Mouse (Mus musculus): ENCODE results near the gene Efcab9.
A peak's percentile ranks its signal among the peaks of the same experiment; 100 is the strongest.

Gene Efcab9

DNA sequence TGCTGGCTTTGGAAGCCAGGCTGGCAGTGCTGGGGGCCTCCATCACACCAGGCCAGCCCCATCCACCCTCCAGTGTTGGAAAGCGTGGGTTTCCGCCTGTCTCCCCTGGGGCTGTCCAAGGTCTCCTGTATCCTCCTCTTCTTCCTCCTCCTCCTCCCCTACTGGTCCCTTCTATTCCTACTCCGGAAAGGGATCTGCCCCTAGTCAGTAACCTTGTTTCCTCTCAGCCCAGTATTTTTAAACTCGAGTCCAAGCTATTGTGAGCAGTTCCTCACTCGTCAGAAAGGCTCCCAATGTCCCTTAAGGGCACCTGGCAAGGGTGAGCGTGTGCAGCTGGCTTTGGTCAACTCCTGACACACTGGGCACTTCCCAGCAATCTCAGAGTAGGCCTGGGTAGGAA lies 6.6 kb upstream of the Efcab9 start:
- H3K27me3 ChIP-seq (ENCODE audit: insufficient read depth, low read length), result peaks cover 8% of the 10 kb centered on the region
- peaks cover 84% of the 10 kb centered on the region for H3K4me1 ChIP-seq (replicated peaks; ENCODE audit: low read depth, low read length)
- no peaks in the 10 kb centered on the region for H3K9me3 ChIP-seq (ENCODE audit: low read length)
- H3K36me3 ChIP-seq (ENCODE audit: insufficient read depth, low read length), result peaks cover 11% of the 10 kb centered on the region; the same call in 1 of the 2 replicates
- TF ChIP-seq NANOG (IDR thresholded peaks at IDR 0.05; ENCODE audit: borderline replicate concordance, low read length) (no peak), CTCF (conservative IDR thresholded peaks at IDR 0.05; ENCODE audit: low read length) (no peak), POU5F1 (IDR thresholded peaks at IDR 0.05; ENCODE audit: borderline replicate concordance, low read length) (no peak)
- H3K4me3 ChIP-seq (replicated peaks; ENCODE audit: low read length), result 0 out of 2 replicates have a peak overlapping the region, but pooled peaks have one; percentile 17

DNA sequence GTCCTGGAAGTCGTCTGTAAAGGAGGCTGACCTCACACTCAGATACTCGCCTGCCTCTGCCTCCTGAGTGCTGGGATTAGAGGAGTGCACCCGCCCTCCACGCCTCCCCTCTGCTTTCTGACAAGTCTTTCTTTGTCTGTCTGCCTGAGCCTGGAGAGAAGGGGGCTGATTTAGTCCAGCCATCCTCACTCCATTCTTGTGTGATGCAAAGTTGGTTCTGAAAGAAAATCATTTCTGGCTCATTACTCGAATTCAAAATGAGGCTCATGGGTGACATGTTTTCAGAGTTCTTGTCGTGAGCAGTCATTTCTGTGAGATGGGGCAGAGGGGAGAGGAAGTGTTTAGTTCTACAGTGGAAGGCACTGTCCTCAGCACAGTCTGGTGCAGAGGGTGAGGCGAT lies 5.1 kb upstream of the Efcab9 start:
- TF ChIP-seq CTCF (conservative IDR thresholded peaks at IDR 0.05; ENCODE audit: low read length) (no peak), NANOG (IDR thresholded peaks at IDR 0.05; ENCODE audit: borderline replicate concordance, low read length) (peak; percentile 85; the same call in 1 of the 2 replicates)
- peaks cover 77% of the 10 kb centered on the region for H3K4me1 ChIP-seq (replicated peaks; ENCODE audit: low read depth, low read length)
- H3K27me3 ChIP-seq (ENCODE audit: insufficient read depth, low read length), result peaks cover 17% of the 10 kb centered on the region
- peaks cover 11% of the 10 kb centered on the region; the same call in 1 of the 2 replicates for H3K36me3 ChIP-seq (ENCODE audit: insufficient read depth, low read length)
- 0 out of 2 replicates have a peak overlapping the region, but pooled peaks have one; percentile 13 for H3K4me3 ChIP-seq (replicated peaks; ENCODE audit: low read length)
- no peaks in the 10 kb centered on the region for H3K9me3 ChIP-seq (ENCODE audit: low read length)

DNA sequence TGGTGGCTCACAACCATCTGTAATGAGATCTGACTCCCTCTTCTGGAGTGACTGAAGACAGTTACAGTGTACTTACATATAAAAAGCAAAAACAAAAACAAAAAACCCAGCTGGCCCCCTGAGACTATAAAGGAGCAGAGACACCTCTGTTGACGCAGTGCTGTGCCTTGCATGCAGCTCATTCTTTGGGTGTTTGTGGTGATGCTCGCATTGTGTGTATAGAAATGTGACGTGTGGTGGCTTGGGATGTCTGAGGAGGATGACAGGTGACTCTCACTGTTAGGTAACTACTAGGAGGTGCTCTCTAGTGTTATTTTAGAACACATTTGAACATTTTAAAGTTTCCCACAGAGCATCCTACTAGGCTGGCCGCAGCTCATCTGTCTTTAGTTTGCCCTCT lies 3.8 kb upstream of the Efcab9 start:
- no peaks in the 10 kb centered on the region for H3K9me3 ChIP-seq (ENCODE audit: low read length)
- H3K36me3 ChIP-seq (ENCODE audit: insufficient read depth, low read length), result peaks cover 7% of the 10 kb centered on the region; the same call in 1 of the 2 replicates
- peaks cover 76% of the 10 kb centered on the region for H3K4me1 ChIP-seq (replicated peaks; ENCODE audit: low read depth, low read length)
- H3K27me3 ChIP-seq (ENCODE audit: insufficient read depth, low read length), result peaks cover 30% of the 10 kb centered on the region
- no peak for TF ChIP-seq POU5F1 (IDR thresholded peaks at IDR 0.05; ENCODE audit: borderline replicate concordance, low read length)
- TF ChIP-seq NANOG (IDR thresholded peaks at IDR 0.05; ENCODE audit: borderline replicate concordance, low read length), result no peak
- TF ChIP-seq CTCF (conservative IDR thresholded peaks at IDR 0.05; ENCODE audit: low read length), result no peak
- no peak overlapping the region for H3K4me3 ChIP-seq (replicated peaks; ENCODE audit: low read length)

DNA sequence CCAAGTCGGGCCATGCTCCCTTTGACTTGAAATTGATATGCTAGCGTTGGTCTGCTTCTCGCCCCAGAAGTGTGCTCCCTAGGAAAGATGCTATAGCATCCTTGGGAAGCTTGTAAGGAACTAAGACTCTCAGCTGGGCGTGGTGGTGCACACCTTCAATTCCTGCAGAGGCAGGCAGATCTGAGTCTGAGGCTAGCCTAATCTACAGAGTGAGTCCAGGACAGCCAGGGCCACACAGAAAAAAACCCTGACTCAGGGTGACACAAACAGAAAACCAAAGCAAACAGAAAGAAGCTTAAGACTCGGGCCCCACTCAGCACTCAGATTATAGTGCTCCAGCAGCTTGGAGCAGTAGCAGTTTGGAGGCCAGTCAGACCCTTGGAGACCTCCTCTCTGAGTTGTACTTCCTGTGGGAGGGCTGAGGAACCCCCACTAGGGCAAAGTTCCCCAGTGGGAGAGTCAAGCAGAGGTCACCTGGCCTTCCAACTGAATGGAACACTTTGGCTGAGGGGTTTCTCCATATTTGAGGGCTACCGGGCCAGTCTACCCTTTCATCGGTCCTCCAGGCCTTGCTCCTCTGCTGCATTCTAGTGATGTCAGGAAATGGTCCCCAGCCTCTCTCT lies 2.7 kb upstream of the Efcab9 start:
- no peak for TF ChIP-seq POU5F1 (IDR thresholded peaks at IDR 0.05; ENCODE audit: borderline replicate concordance, low read length)
- Histone ChIP-seq H3K27me3 (ENCODE audit: insufficient read depth, low read length) (peaks cover 32% of the 10 kb centered on the region), H3K4me1 (replicated peaks; ENCODE audit: low read depth, low read length) (peaks cover 73% of the 10 kb centered on the region)

DNA sequence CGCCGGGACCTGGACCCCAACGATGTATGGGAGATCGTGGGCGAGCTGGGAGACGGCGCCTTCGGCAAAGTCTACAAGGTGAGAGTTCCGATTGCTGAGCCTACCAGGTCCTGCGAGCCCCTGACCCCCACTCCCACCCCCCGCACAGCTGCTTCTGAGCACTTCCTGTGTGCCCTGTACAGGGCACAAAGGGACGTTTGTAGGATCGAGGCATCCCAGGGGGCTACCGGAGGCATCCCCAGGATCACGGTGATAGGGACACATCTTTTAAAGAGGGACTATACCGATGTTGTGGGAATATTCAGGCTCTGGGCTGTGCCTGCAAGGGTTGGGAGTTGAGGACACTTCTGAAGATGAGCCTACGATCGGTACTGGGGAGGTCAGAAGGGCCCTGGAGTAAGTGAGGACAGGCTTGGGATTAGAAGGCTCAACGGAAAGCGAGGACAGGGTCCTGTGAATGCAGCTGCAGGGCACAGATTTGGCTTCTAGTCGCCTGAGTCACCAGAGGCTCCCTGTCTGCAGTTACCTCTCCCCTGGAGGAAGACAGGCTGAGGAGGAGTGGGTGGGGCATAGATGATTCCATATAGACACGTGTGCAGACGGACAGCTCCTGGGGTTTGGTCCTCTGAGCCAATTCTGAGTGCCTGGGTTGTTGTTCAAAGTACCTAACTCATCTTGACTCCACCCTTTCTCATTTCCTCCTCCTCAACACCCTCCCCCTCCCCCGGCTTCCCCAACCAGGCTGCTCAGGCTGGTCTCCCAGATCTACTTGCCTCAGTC lies 1.8 kb upstream of the Efcab9 start:
- peaks cover 65% of the 10 kb centered on the region for H3K4me1 ChIP-seq (replicated peaks; ENCODE audit: low read depth, low read length)
- peaks cover 32% of the 10 kb centered on the region for H3K27me3 ChIP-seq (ENCODE audit: insufficient read depth, low read length)
- TF ChIP-seq CTCF (conservative IDR thresholded peaks at IDR 0.05; ENCODE audit: low read length) (no peak), POU5F1 (IDR thresholded peaks at IDR 0.05; ENCODE audit: borderline replicate concordance, low read length) (no peak), NANOG (IDR thresholded peaks at IDR 0.05; ENCODE audit: borderline replicate concordance, low read length) (no peak)
- peak overlapping the region; percentile 87 for H3K4me3 ChIP-seq (replicated peaks; ENCODE audit: low read length)
- H3K9me3 ChIP-seq (ENCODE audit: low read length), result no peaks in the 10 kb centered on the region
- H3K36me3 ChIP-seq (ENCODE audit: insufficient read depth, low read length), result no peaks in the 10 kb centered on the region

More for the DNA sequence above, 2.7 kb upstream of the Efcab9 start:
- peak overlapping the region; percentile 87 for H3K4me3 ChIP-seq (replicated peaks; ENCODE audit: low read length)
- no peaks in the 10 kb centered on the region for H3K9me3 ChIP-seq (ENCODE audit: low read length)
- H3K36me3 ChIP-seq (ENCODE audit: insufficient read depth, low read length), result no peaks in the 10 kb centered on the region

DNA sequence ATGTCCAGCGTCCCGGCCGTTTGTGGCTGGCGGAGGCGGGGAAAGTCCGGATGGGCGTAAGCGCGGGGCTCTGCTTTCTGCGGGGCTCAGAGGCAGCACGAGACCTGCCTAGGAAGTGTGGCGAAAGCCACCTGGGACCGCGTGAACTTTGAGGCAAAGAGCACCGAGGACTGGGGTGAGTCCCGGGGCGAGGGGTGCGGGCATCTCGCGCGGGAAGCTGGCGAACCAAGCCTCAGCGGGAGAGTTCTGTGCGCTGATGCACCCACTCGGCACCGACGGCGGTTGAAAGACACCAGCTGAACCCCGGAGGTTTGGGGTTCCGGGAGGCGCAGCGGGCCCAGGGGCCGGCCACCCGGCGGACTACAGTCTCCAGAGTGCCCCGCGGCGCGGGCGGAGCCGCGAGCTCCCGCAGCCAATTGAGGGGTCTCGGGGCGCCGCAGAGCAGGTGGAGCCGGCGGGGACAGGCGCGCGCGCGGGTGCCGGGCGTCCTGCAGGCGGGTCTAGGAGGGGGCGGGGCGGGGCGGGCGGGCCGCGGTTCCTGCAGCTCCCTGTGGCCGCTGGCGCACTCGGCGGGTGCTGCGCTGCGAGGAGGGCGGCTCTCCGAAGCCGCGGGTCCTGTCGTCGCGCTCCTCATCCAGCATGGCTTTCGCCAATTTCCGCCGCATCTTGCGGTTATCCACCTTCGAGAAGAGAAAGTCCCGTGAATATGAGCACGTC lies 1.0 kb upstream of the Efcab9 start, which contains the start of gene Stk10:
Gene Stk10, plus strand, starts transcription at position 541 of the 717 bp plus-strand sequence.
- Histone ChIP-seq H3K9me3 (ENCODE audit: low read length) (no peaks in the 10 kb centered on the region), H3K4me1 (replicated peaks; ENCODE audit: low read depth, low read length) (peaks cover 58% of the 10 kb centered on the region), H3K36me3 (ENCODE audit: insufficient read depth, low read length) (no peaks in the 10 kb centered on the region), H3K27me3 (ENCODE audit: insufficient read depth, low read length) (peaks cover 32% of the 10 kb centered on the region), H3K4me3 (replicated peaks; ENCODE audit: low read length) (peak within 1 kb of the TSS; percentile 87)
- TF ChIP-seq POU5F1 (IDR thresholded peaks at IDR 0.05; ENCODE audit: borderline replicate concordance, low read length), result no peak
- TF ChIP-seq NANOG (IDR thresholded peaks at IDR 0.05; ENCODE audit: borderline replicate concordance, low read length), result no peak
- TF ChIP-seq CTCF (conservative IDR thresholded peaks at IDR 0.05; ENCODE audit: low read length), result no peak

DNA sequence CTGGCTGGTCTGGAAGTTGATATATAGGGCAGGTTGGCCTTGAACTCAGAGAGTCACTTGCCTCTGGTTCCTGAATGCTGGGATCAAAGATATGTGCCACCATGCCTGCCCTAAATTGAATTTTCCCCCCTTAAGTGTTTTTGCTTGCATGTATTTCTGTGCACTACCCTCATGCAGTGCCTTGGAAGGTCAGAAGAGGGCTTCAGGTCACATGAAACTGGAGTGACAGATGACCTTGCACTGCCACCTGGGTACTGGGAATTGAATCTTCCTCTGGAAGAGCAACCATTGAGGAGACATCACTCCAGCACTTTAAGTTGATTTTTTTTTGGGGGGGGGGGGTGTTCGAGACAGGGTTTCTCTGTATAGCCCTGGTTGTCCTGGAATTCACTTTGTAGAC lies 1.7 kb downstream of the Efcab9 start:
- H3K4me3 ChIP-seq (replicated peaks; ENCODE audit: low read length), result no peak overlapping the region
- H3K36me3 ChIP-seq (ENCODE audit: insufficient read depth, low read length), result no peaks in the 10 kb centered on the region
- H3K9me3 ChIP-seq (ENCODE audit: low read length), result no peaks in the 10 kb centered on the region
- TF ChIP-seq POU5F1 (IDR thresholded peaks at IDR 0.05; ENCODE audit: borderline replicate concordance, low read length) (no peak), NANOG (IDR thresholded peaks at IDR 0.05; ENCODE audit: borderline replicate concordance, low read length) (no peak), CTCF (conservative IDR thresholded peaks at IDR 0.05; ENCODE audit: low read length) (no peak)
- peaks cover 32% of the 10 kb centered on the region for H3K27me3 ChIP-seq (ENCODE audit: insufficient read depth, low read length)
- peaks cover 30% of the 10 kb centered on the region for H3K4me1 ChIP-seq (replicated peaks; ENCODE audit: low read depth, low read length)

DNA sequence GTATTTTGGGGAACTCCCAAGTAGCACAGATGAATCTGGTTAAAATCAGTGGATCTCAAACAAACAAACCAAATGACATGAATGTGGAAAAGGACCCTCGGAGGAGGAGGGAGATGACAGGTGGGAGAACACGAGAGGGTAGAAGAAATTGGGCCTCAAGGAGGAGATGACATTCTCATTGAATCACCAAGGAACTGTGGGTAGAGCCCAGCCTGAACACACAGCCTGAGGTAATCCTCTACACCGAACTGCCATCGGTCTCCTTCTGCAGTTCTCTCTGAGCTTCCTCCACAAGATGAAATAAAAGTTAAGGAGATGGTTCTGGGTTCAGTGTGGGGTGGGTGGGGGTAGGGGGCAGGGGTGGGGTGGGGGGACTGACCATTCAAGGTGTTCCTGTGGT lies 4.9 kb downstream of the Efcab9 start:
- no peak for TF ChIP-seq CTCF (conservative IDR thresholded peaks at IDR 0.05; ENCODE audit: low read length)
- no peak for TF ChIP-seq NANOG (IDR thresholded peaks at IDR 0.05; ENCODE audit: borderline replicate concordance, low read length)
- TF ChIP-seq POU5F1 (IDR thresholded peaks at IDR 0.05; ENCODE audit: borderline replicate concordance, low read length), result no peak
- no peaks in the 10 kb centered on the region for H3K9me3 ChIP-seq (ENCODE audit: low read length)
- H3K27me3 ChIP-seq (ENCODE audit: insufficient read depth, low read length), result peaks cover 15% of the 10 kb centered on the region
- H3K36me3 ChIP-seq (ENCODE audit: insufficient read depth, low read length), result no peaks in the 10 kb centered on the region
- no peak overlapping the region for H3K4me3 ChIP-seq (replicated peaks; ENCODE audit: low read length)
- H3K4me1 ChIP-seq (replicated peaks; ENCODE audit: low read depth, low read length), result peaks cover 7% of the 10 kb centered on the region
